Mouse (Mus musculus) megakaryocyte, embryonic 14.5 days (primary cell): ENCODE data around the gene Csdc2.

Source experiments
- FLI1 ChIP-seq: IDR thresholded peaks from 2 replicates; pipeline ENCODE4 v1.6.1; 2012; ENCODE audit warnings: low read length, inconsistent platforms, mixed read lengths
- GATA1 ChIP-seq: IDR thresholded peaks from 3 replicates; pipeline ENCODE4 v1.6.1; 2012; ENCODE audit warnings: mixed read lengths, low read length, inconsistent platforms, borderline replicate concordance

- TF ChIP-seq GATA1 (no peak), FLI1 (no peak)
Observed at GRCm38 (mm10) chr15:81967821-81968220, 31.3 kb downstream of the Csdc2 start.
